Mouse (Mus musculus): Measurements from ENCODE around the gene Paxbp1.
"Not testable (repeated sequence)": the region's sequence is repeated elsewhere in the genome, so short reads cannot be mapped to it uniquely, and the experiment has no call there.

The Paxbp1 gene

GRCm38 (mm10) chr16:91044270-91045182 is at the start of gene Paxbp1:
Gene Paxbp1, minus strand, starts transcription at chr16:91044543.
- DNase-seq (ENCODE audit: low read depth): peak; percentile 99

GRCm38 (mm10) chr16:91086642-91087306 is 42.4 kb upstream of the Paxbp1 start:
- DNase-seq (ENCODE audit: low read depth): peak; percentile 91

DNA sequence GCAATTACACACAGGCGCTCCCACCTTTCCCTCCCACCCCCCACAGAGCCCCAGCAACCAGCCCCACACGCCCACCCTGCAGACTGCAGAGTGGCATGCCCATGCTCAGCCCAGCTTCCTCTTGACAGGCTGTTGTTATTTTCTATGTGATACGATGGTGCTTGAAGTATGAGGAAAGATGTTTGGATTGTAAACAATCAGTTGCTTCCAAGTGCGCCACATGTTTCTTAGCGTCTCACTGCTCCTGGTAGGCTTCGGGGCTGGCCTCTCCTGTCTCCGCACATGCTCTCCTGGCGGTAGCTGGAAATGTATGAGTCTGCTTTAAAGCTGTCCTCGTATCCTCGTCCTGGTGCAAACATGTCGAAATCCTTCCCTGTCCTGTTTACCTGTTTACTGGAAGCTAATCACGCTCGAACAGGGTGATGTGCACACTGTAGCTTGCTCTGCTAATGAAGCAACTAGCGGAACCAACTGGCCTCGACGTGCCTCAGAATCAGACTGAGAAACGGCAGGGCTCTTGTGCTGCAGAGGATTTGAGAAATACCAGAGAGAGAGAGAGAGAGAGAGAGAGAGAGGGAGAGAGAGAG is 41.0 kb upstream of the Paxbp1 start:
- no peak for DNase-seq (ENCODE audit: low read depth)

DNA sequence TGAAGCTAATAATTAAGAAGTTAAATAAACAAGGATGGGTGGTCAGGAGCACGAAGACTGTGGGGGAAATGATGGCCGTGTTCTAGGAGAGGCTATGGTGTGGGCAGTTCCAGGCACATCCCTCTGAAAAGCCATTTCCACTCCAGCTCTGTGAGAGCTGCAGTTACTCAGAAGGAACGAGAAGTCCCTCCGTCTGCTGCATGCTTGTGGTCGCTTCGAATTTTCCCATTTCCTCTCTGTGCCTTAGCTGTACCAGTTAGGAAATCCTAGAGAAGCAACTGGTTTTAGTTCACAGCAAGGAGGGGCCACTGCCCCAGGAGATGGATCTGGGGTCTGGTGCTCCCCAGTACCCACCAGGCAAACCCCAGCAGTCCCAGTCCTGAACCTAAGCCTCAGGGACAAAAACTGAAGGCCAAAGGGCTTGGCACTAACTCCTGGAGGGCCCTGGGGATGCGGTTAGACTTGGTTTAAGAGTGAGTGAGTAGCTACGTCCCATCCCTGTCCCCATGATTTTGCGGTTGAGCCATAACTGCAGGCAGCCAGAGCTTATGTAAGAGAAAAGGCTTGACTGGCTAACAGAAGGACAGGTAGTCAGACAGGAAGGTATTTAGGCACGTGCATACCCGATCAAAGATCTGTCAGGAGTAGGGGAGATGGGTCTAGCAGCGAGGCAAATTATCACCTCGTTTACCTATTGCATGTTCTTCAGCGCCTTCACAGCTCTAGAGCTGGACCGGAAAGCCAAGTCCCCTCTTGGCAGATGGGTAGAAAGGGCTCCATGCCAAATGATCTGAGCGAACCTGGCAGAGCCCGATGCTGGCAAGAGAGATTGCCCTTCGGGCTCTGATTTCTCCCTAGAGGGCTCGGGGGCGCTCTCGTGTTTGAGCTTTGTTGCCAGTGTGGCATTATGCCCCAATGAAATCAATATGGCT is 40.2 kb upstream of the Paxbp1 start:
- DNase-seq (ENCODE audit: low read depth): no peak

DNA sequence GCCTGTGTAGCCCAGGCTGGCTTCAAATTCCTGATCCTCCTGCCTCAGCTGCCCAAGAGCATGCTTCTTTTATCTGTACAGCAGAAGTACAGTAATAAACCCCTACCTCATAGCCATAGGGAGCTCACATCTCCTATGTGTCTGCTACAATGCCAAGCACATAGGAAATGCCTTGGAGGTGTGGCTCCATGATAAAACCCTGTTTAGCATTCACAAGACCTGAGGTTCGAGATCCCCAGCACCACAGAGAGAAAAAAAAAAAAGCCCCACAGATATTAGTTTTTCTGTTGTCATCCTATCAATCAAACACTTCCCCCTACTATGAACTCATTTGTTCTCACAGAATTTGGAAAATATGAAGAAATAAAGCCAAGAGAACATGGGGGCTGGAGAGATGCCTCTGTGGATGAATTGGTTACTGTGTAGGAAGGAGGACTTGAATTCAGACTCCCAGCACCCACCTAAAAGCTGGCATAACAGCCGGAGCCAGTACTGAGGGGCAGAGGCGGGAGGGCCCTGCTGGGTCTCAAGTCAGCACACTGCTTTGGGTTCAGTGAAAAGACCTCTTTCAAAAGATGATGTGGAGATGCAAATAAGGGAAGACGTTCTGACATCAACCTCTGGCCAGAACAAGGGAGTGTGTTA is 38.8 kb upstream of the Paxbp1 start:
- DNase-seq (ENCODE audit: low read depth): no peak

GRCm38 (mm10) chr16:91081508-91081907 is 37.2 kb upstream of the Paxbp1 start:
- peak; percentile 84 for DNase-seq (ENCODE audit: low read depth)

DNA sequence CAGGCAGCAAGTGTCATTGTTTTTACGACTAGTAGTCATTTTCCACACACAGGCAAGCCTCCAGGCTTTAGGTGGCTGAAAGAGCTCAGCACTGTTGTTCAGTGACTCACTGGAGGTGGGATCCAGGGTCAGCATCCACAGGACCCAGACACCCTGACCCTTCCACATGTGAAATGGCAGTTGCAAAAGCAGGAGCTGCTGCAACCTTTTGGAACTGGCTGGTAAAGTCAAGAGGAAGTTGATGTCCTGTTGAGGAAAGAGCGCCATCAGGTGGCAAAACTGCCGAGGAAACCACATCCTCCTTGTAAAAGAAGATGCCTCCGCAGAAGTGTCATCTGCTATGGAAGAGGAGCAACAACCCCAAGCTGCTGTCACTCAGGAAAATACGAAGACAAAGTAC is 31.8 kb upstream of the Paxbp1 start:
- peak; percentile 70 for DNase-seq (ENCODE audit: low read depth)

GRCm38 (mm10) chr16:91075423-91075822 is 31.1 kb upstream of the Paxbp1 start:
- not testable (repeated sequence) for DNase-seq (ENCODE audit: low read depth)

GRCm38 (mm10) chr16:91073163-91073892 is 29.0 kb upstream of the Paxbp1 start:
- peak; percentile 93 for DNase-seq (ENCODE audit: low read depth)

DNA sequence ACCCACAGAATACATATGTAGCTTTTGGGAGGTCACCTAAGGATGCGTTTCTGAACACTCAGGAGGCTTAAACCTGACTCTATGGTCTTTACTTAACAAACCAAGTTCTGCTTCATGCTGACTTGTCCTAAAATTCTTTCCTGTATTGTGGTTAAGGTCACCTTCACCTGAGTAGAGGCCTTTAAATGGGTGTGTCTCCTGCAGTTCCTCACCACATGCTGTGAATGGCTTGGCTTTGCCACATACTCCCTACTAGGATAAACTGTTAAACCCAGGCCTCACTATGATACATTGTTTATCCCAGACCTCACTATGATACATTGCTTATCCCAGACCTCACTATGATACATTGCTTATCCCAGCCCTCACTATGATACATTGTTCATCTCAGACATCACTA is 27.9 kb upstream of the Paxbp1 start:
- no peak for DNase-seq (ENCODE audit: low read depth)

DNA sequence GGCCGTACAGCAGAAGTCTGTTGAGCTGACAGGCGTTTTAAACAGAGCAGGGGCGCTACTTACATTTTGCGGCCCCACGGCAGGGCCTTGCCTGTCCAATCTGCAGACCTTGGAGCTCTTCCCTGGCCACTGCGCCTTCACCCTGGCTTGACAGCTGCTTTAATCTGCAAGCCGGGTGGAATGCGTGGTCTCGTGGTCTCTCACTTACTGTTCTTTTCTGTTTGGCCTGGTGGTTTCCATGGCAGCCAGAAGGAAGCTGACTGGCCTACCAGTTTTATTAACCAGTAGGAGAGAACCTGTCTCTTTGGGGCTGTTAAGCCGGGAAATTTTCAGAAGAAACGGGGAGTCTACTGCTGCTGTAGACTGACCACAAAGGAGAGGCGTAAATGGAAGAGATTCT is 24.6 kb upstream of the Paxbp1 start:
- no peak for DNase-seq (ENCODE audit: low read depth)

GRCm38 (mm10) chr16:91067122-91067521 is 22.8 kb upstream of the Paxbp1 start:
- DNase-seq (ENCODE audit: low read depth): no peak

- peak; percentile 54 for DNase-seq (ENCODE audit: low read depth)
These were observed 20.4 kb upstream of the Paxbp1 start for GRCm38 (mm10) chr16:91064583-91065365.

DNA sequence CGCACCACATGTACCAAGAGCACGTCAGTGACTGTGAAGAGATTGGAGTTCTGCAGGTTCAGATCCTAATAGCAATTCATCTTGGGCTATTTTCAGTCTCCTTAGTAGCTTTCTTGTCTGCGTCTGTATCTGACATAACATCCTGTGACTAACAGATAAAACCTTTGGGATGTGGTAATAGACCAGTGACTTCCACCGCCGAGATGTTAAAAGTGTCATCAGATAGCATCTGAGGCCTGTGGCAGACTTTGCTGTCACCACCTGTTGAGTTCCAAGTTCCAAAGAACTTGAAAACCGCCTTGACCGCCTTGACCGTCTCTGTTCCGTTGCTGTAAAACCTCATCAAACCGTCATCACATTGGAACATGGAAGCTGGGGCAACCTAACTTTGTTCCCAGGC is 19.4 kb upstream of the Paxbp1 start:
- DNase-seq (ENCODE audit: low read depth): peak; percentile 84

- DNase-seq (ENCODE audit: low read depth): peak; percentile 71
These were observed 17.4 kb upstream of the Paxbp1 start for GRCm38 (mm10) chr16:91061531-91062318.

DNA sequence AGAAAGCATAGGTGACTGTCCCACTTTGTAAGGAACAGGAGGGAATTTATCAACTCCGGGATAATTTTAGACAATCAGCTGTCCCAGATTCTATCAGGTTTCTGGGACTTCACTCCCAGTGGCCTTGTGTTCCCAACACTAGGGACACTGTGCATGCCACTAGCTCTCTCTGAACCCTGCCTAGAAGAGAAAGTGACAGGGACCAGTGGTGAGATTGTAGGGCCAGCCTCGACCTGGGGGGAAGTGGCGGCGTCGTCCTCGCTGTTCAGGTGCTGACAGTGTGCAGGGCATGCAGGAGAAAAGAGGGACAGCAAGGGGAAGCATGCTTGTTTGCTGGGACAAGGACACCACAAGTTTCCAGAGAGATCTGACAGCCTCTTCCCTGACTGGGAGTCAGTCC is 13.4 kb upstream of the Paxbp1 start:
- DNase-seq (ENCODE audit: low read depth): no peak

DNA sequence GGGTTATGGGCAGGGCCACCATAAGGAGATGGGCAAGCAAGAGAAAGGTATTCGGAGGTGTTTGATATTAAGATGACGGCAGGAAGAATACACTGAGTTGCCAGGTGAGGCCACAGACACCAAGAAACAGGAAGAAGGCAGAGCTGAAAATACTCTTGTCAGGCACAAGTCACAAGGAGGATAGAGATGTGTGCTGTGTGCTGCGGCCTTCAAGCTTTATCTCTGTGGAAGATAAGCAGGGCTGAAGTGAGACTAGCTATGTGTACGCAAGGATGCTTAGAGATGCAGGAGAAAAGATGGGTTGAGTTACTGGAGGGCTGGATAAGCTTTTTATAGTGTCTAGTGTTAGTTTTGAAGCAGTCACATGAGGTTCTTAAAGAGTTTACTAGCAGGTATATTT is 12.9 kb upstream of the Paxbp1 start:
- DNase-seq (ENCODE audit: low read depth): no peak

GRCm38 (mm10) chr16:91056043-91056821 is 11.9 kb upstream of the Paxbp1 start:
- DNase-seq (ENCODE audit: low read depth): no peak

All from 416B (cell line).